Mouse (Mus musculus) 3T3-L1 (cell line): ENCODE results near the gene Syk.

Source experiments
- DNase-seq: peaks from one replicate; pipeline ENCODE4 v3.0.0-alpha.2; 2015; ENCODE audit warnings: low read depth, low spot score

The Syk gene

GRCm38 (mm10) chr13:52600015-52600643 lies 17.2 kb downstream of the Syk start:
- DNase-seq = no peak

- DNase-seq = no peak
Observed at GRCm38 (mm10) chr13:52602752-52603151, 19.8 kb downstream of the Syk start.

GRCm38 (mm10) chr13:52603704-52604349 lies 20.9 kb downstream of the Syk start:
- DNase-seq = no peak

- no peak for DNase-seq
Observed at GRCm38 (mm10) chr13:52605006-52605405, 22.0 kb downstream of the Syk start.

GRCm38 (mm10) chr13:52605911-52606310 lies 22.9 kb downstream of the Syk start:
- DNase-seq = no peak

GRCm38 (mm10) chr13:52606656-52607275 lies 23.8 kb downstream of the Syk start:
- no peak for DNase-seq

GRCm38 (mm10) chr13:52607964-52608363 lies 25.0 kb downstream of the Syk start:
- no peak for DNase-seq

- no peak for DNase-seq
Observed at GRCm38 (mm10) chr13:52610463-52610862, 27.5 kb downstream of the Syk start.

- no peak for DNase-seq
Observed at GRCm38 (mm10) chr13:52613266-52613665, 30.3 kb downstream of the Syk start.

GRCm38 (mm10) chr13:52615085-52615484 lies 32.1 kb downstream of the Syk start:
- no peak for DNase-seq

GRCm38 (mm10) chr13:52617096-52617714 lies 34.2 kb downstream of the Syk start:
- DNase-seq = no peak

- no peak for DNase-seq
Observed at GRCm38 (mm10) chr13:52618592-52618991, 35.6 kb downstream of the Syk start.

GRCm38 (mm10) chr13:52619482-52619881 lies 36.5 kb downstream of the Syk start:
- DNase-seq = no peak

- DNase-seq = peak; percentile 74
Observed at GRCm38 (mm10) chr13:52624038-52624437, 41.1 kb downstream of the Syk start.

GRCm38 (mm10) chr13:52628602-52629001 lies 45.6 kb downstream of the Syk start:
- DNase-seq = peak; percentile 76

GRCm38 (mm10) chr13:52631624-52632023 lies 48.7 kb downstream of the Syk start:
- DNase-seq = no peak

- no peak for DNase-seq
Observed at GRCm38 (mm10) chr13:52635484-52635883, 52.5 kb downstream of the Syk start.

- no peak for DNase-seq
Observed at GRCm38 (mm10) chr13:52636176-52636748, 53.3 kb downstream of the Syk start.

GRCm38 (mm10) chr13:52646566-52646965 lies 63.6 kb downstream of the Syk start:
- DNase-seq = no peak

- no peak for DNase-seq
Observed at GRCm38 (mm10) chr13:52647996-52648712, 65.2 kb downstream of the Syk start.

- no peak for DNase-seq
Observed at GRCm38 (mm10) chr13:52649791-52650418, 66.9 kb downstream of the Syk start.
